Mouse (Mus musculus): ENCODE results near the gene Cnot11. TPM values are rescaled to one million over a fixed set of nuclear protein-coding genes. Genes with fewer than 3 reads are reported as not detected.
A peak's percentile ranks its signal among the peaks of the same experiment; 100 is the strongest.

Cnot11 gene
- polyA plus RNA-seq, 1 experiment from 2014 or later, result 27.1 TPM

GRCm38 (mm10) chr1:39504261-39504660 lies 30.5 kb upstream of the Cnot11 start:
- Histone ChIP-seq H3K4me1 (ENCODE audit: control insufficient read depth, insufficient read depth, low read length) (no peaks in the 10 kb centered on the region), H3K27ac (ENCODE audit: low read length) (no peak overlapping the region), H3K9me3 (ENCODE audit: control insufficient read depth, low read depth, low read length) (no peaks in the 10 kb centered on the region), H3K36me3 (ENCODE audit: control insufficient read depth, insufficient read depth, low read length) (no peaks in the 10 kb centered on the region), H3K9ac (replicated peaks; ENCODE audit: low read depth, low read length) (no peak overlapping the region), H3K27me3 (ENCODE audit: control insufficient read depth, insufficient read depth, low read length) (no peaks in the 10 kb centered on the region), H3K4me3 (ENCODE audit: low read depth, low read length) (no peak overlapping the region), H3K4me2 (replicated peaks; ENCODE audit: low read depth, low read length) (no peak overlapping the region)
- no peak for ATAC-seq (ENCODE audit: insufficient number of reproducible peaks, insufficient read depth, low FRiP score, low read depth)
- WGBS, result 12% methylated on average over 1 of the region's 1 CpGs

- H3K4me2 ChIP-seq (replicated peaks; ENCODE audit: low read depth, low read length), result no peak overlapping the region
- no peak overlapping the region for H3K4me3 ChIP-seq (ENCODE audit: low read depth, low read length)
- H3K27ac ChIP-seq (ENCODE audit: low read length), result no peak overlapping the region
- no peaks in the 10 kb centered on the region for H3K36me3 ChIP-seq (ENCODE audit: control insufficient read depth, insufficient read depth, low read length)
- no peak overlapping the region for H3K9ac ChIP-seq (replicated peaks; ENCODE audit: low read depth, low read length)
- no peak for ATAC-seq (ENCODE audit: insufficient number of reproducible peaks, insufficient read depth, low FRiP score, low read depth)
- no peaks in the 10 kb centered on the region for H3K4me1 ChIP-seq (ENCODE audit: control insufficient read depth, insufficient read depth, low read length)
- no peaks in the 10 kb centered on the region for H3K27me3 ChIP-seq (ENCODE audit: control insufficient read depth, insufficient read depth, low read length)
- H3K9me3 ChIP-seq (ENCODE audit: control insufficient read depth, low read depth, low read length), result no peaks in the 10 kb centered on the region
- WGBS, result 58% methylated on average over 9 of the region's 9 CpGs
Observed at GRCm38 (mm10) chr1:39505600-39505999, 29.2 kb upstream of the Cnot11 start.

GRCm38 (mm10) chr1:39511775-39512174 lies 23.0 kb upstream of the Cnot11 start:
- Histone ChIP-seq H3K27ac (ENCODE audit: low read length) (no peak overlapping the region), H3K4me1 (ENCODE audit: control insufficient read depth, insufficient read depth, low read length) (no peaks in the 10 kb centered on the region), H3K27me3 (ENCODE audit: control insufficient read depth, insufficient read depth, low read length) (no peaks in the 10 kb centered on the region), H3K36me3 (ENCODE audit: control insufficient read depth, insufficient read depth, low read length) (no peaks in the 10 kb centered on the region), H3K4me2 (replicated peaks; ENCODE audit: low read depth, low read length) (no peak overlapping the region), H3K9ac (replicated peaks; ENCODE audit: low read depth, low read length) (no peak overlapping the region), H3K4me3 (ENCODE audit: low read depth, low read length) (no peak overlapping the region), H3K9me3 (ENCODE audit: control insufficient read depth, low read depth, low read length) (no peaks in the 10 kb centered on the region)
- no peak for ATAC-seq (ENCODE audit: insufficient number of reproducible peaks, insufficient read depth, low FRiP score, low read depth)
- 75% methylated on average over 8 of the region's 8 CpGs for WGBS

- H3K4me2 ChIP-seq (replicated peaks; ENCODE audit: low read depth, low read length), result no peak overlapping the region
- no peak overlapping the region for H3K27ac ChIP-seq (ENCODE audit: low read length)
- no peaks in the 10 kb centered on the region for H3K36me3 ChIP-seq (ENCODE audit: control insufficient read depth, insufficient read depth, low read length)
- H3K9me3 ChIP-seq (ENCODE audit: control insufficient read depth, low read depth, low read length), result no peaks in the 10 kb centered on the region
- H3K27me3 ChIP-seq (ENCODE audit: control insufficient read depth, insufficient read depth, low read length), result no peaks in the 10 kb centered on the region
- ATAC-seq (ENCODE audit: insufficient number of reproducible peaks, insufficient read depth, low FRiP score, low read depth), result no peak
- no peak overlapping the region for H3K9ac ChIP-seq (replicated peaks; ENCODE audit: low read depth, low read length)
- 89% methylated on average over 1 of the region's 1 CpGs for WGBS
- no peaks in the 10 kb centered on the region for H3K4me1 ChIP-seq (ENCODE audit: control insufficient read depth, insufficient read depth, low read length)
- no peak overlapping the region for H3K4me3 ChIP-seq (ENCODE audit: low read depth, low read length)
Observed at GRCm38 (mm10) chr1:39512183-39512582, 22.6 kb upstream of the Cnot11 start.

GRCm38 (mm10) chr1:39515303-39515991 lies 19.3 kb upstream of the Cnot11 start:
- no peak overlapping the region for H3K9ac ChIP-seq (replicated peaks; ENCODE audit: low read depth, low read length)
- no peaks in the 10 kb centered on the region for H3K36me3 ChIP-seq (ENCODE audit: control insufficient read depth, insufficient read depth, low read length)
- no peak overlapping the region for H3K4me2 ChIP-seq (replicated peaks; ENCODE audit: low read depth, low read length)
- no peaks in the 10 kb centered on the region for H3K9me3 ChIP-seq (ENCODE audit: control insufficient read depth, low read depth, low read length)
- H3K27me3 ChIP-seq (ENCODE audit: control insufficient read depth, insufficient read depth, low read length), result no peaks in the 10 kb centered on the region
- no peak for ATAC-seq (ENCODE audit: insufficient number of reproducible peaks, insufficient read depth, low FRiP score, low read depth)
- H3K4me3 ChIP-seq (ENCODE audit: low read depth, low read length), result no peak overlapping the region
- no peak overlapping the region for H3K27ac ChIP-seq (ENCODE audit: low read length)
- H3K4me1 ChIP-seq (ENCODE audit: control insufficient read depth, insufficient read depth, low read length), result no peaks in the 10 kb centered on the region
- 81% methylated on average over 10 of the region's 10 CpGs for whole genome bisulfite sequencing

- H3K9ac ChIP-seq (replicated peaks; ENCODE audit: low read depth, low read length), result no peak overlapping the region
- H3K4me2 ChIP-seq (replicated peaks; ENCODE audit: low read depth, low read length), result no peak overlapping the region
- H3K36me3 ChIP-seq (ENCODE audit: control insufficient read depth, insufficient read depth, low read length), result no peaks in the 10 kb centered on the region
- no peaks in the 10 kb centered on the region for H3K4me1 ChIP-seq (ENCODE audit: control insufficient read depth, insufficient read depth, low read length)
- no peak overlapping the region for H3K27ac ChIP-seq (ENCODE audit: low read length)
- ATAC-seq (ENCODE audit: insufficient number of reproducible peaks, insufficient read depth, low FRiP score, low read depth), result no peak
- H3K27me3 ChIP-seq (ENCODE audit: control insufficient read depth, insufficient read depth, low read length), result no peaks in the 10 kb centered on the region
- 91% methylated on average over 7 of the region's 7 CpGs for WGBS
- H3K4me3 ChIP-seq (ENCODE audit: low read depth, low read length), result no peak overlapping the region
- no peaks in the 10 kb centered on the region for H3K9me3 ChIP-seq (ENCODE audit: control insufficient read depth, low read depth, low read length)
Observed at GRCm38 (mm10) chr1:39521326-39521725, 13.5 kb upstream of the Cnot11 start.

GRCm38 (mm10) chr1:39522519-39522918 lies 12.3 kb upstream of the Cnot11 start:
- H3K36me3 ChIP-seq (ENCODE audit: control insufficient read depth, insufficient read depth, low read length), result no peaks in the 10 kb centered on the region
- 28% methylated on average over 5 of the region's 5 CpGs for WGBS
- no peak overlapping the region for H3K27ac ChIP-seq (ENCODE audit: low read length)
- H3K4me2 ChIP-seq (replicated peaks; ENCODE audit: low read depth, low read length), result no peak overlapping the region
- no peaks in the 10 kb centered on the region for H3K4me1 ChIP-seq (ENCODE audit: control insufficient read depth, insufficient read depth, low read length)
- H3K9ac ChIP-seq (replicated peaks; ENCODE audit: low read depth, low read length), result no peak overlapping the region
- no peaks in the 10 kb centered on the region for H3K9me3 ChIP-seq (ENCODE audit: control insufficient read depth, low read depth, low read length)
- peak; percentile 23; the same call in 1 of the 2 replicates for ATAC-seq (ENCODE audit: insufficient number of reproducible peaks, insufficient read depth, low FRiP score, low read depth)
- H3K4me3 ChIP-seq (ENCODE audit: low read depth, low read length), result no peak overlapping the region
- H3K27me3 ChIP-seq (ENCODE audit: control insufficient read depth, insufficient read depth, low read length), result no peaks in the 10 kb centered on the region

- Histone ChIP-seq H3K9ac (replicated peaks; ENCODE audit: low read depth, low read length) (no peak overlapping the region), H3K9me3 (ENCODE audit: control insufficient read depth, low read depth, low read length) (no peaks in the 10 kb centered on the region), H3K27me3 (ENCODE audit: control insufficient read depth, insufficient read depth, low read length) (no peaks in the 10 kb centered on the region), H3K36me3 (ENCODE audit: control insufficient read depth, insufficient read depth, low read length) (no peaks in the 10 kb centered on the region), H3K4me3 (ENCODE audit: low read depth, low read length) (no peak overlapping the region), H3K4me2 (replicated peaks; ENCODE audit: low read depth, low read length) (no peak overlapping the region), H3K27ac (ENCODE audit: low read length) (no peak overlapping the region), H3K4me1 (ENCODE audit: control insufficient read depth, insufficient read depth, low read length) (no peaks in the 10 kb centered on the region)
- WGBS, result 72% methylated on average over 7 of the region's 7 CpGs
- ATAC-seq (ENCODE audit: insufficient number of reproducible peaks, insufficient read depth, low FRiP score, low read depth), result no peak
Observed at GRCm38 (mm10) chr1:39525763-39526162, 9.0 kb upstream of the Cnot11 start.

Measured in stomach, embryonic 14.5 days (tissue).